Mouse (Mus musculus) lung, postnatal 4 days (tissue): ENCODE data around the gene Zc3h7b.

Source experiments
- DNase-seq, 2 experiments: peaks; one replicate each; pipeline ENCODE4 v3.0.0; 2021

The Zc3h7b gene

DNA sequence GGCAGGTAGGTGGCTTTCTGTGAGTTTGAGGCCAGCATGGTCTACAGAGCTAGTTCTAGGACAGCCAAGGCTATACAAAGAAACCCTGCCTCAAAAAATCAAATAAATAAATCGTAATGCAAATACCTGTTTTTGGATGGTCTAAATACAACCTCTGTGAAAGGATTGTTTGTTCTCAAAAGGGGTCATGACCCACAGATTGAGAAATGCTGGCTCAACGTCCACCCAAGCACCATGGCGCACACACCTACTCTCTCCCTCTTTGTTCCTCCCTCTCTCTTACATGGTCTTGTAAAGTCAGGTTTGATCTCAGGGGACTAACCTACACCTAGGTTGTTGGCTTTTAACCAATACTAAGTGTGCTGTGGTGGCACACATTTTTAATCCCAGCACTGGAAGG is 77.8 kb downstream of the Zc3h7b start:
- DNase-seq, result no peak

DNA sequence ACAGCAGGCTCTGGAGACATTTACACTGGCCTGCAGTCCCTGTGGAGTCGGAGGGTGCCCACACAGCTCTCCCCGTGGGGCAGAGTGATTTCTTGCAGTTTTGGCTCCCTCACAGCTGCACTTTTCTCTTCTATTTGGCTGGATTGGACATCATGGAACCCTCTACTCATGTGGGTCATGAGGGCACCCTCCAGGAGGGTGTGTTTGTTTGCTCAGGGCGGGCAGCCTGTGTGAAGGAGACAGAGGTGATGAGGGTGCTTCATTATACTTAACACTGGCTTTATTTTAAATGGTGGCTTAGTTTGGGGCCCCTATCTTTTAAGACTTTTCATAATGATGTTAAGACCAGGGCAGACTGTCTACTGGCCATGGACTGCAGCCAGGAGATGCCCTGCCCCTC is 80.0 kb downstream of the Zc3h7b start:
- DNase-seq, result no peak

- DNase-seq, result no peak
These were observed 83.8 kb downstream of the Zc3h7b start for GRCm38 (mm10) chr15:81828426-81829207.

DNA sequence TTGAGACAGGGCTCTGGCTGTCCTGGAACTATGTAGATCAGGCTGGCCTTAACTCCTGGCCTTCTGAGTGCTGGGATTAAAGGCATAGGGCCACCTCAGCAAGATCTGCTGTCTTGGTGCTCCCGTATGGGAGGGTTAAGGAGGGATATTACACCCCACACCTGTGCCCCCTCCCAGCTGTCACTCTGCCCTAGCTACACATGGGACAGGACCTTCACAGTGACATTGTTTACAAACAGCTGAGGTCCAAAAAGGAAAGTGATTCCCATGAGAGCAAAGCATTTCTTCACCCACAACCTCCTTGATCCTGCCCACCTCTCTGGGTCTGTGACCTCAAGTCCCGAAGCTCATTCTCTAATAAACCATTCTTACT is 84.3 kb downstream of the Zc3h7b start:
- no peak for DNase-seq

GRCm38 (mm10) chr15:81830530-81830929 is 85.7 kb downstream of the Zc3h7b start:
- DNase-seq, result no peak

GRCm38 (mm10) chr15:81831136-81831825 is 86.4 kb downstream of the Zc3h7b start:
- peak; percentile 95 for DNase-seq

GRCm38 (mm10) chr15:81832219-81832618 is 87.4 kb downstream of the Zc3h7b start:
- no peak for DNase-seq

DNA sequence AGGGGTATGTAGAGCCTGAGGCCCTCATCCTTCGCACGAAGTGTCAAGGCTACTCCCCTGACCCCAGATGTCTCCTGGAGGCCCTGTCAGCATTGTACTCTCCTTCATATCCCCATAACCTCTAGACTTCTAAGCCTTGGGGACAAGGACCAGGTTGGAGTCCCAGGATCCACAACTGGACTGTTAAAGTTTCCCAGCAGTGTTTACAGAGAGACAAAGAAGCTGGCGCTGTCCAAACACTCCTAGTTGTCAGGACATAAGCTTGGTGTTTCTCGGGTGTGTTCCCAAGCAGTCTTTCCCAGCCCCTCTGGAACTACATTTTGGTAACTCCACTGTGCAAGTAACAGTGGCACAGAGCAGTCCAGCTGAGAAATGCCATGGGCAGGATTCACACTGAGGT is 88.6 kb downstream of the Zc3h7b start:
- no peak for DNase-seq

DNA sequence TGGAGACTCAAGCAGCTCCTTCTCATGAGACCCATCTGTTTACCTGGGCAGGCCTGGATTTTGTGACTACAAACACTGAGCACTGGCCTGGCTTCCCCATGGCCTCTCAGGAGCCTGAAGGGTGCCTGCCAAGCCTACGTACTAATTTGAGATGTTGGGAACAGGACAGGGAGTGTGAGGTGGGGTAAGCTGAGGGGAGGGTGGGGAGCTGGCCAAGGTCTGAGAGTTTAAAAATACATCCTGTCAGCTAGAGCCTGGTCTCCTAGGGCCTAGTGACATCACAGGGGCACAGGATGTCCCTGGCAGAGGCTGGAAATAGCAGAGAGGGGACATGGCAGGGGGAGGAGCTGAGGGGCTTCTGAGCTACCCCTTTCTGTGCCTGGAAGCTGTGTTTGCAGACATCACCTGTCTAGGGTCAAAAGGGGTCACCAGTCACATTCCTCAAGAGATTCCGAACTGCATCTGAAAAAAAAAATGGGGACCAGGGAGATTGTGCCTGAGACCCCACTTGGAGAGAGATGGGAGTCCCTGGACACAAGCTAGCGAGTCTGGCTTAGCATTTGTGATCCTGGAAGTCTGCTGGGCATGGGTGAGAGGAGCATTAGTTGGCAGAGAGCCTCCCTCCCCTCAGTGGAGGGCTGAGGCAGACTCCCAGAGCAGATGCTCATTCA is 89.4 kb downstream of the Zc3h7b start:
- DNase-seq, result no peak

DNA sequence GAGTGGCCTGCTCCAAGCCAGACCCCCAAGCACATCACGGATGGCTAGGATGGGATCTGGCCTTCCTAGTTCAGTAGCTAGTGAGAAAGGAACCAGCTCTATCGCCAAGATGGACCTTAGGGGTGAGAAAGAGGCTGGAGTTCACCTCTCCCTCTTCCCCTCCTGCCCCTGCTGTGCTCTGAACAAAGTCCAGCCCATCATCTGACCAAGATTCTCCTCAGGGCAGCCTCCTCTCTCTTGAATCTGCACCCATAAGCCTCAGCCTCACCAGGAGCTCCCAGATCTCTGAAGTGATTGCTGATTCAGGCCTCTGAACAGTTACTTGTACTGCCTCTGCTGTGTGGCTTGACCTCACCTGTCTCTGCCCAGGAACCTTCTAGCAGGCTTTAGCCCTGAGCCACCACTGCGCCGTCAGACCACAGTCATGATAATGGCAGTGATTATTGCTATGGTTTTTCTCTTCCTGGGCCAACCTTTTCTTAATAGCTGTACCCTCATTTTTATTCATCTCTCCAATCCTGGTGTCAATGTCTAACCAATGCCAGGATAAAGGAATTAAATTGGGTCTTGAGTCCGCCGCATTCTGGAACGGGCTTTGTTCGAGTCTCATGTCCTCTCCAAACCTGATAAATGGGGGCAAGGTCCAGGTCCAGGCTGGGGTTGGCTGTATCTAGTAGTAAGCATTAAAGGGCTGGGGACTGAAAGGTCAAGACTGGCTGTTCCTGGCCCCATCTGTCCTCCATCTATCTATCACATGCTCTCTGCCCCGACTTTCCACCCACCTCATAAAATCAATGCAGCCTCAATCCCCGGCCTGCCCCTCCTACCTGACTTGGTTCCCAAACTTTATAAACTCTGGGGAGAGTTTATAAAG is 90.4 kb downstream of the Zc3h7b start:
- DNase-seq, result no peak

- DNase-seq, result peak; percentile 85 to 93
These were observed 91.4 kb downstream of the Zc3h7b start for GRCm38 (mm10) chr15:81836124-81836821.

- no peak for DNase-seq
These were observed 92.4 kb downstream of the Zc3h7b start for GRCm38 (mm10) chr15:81836966-81837920.

DNA sequence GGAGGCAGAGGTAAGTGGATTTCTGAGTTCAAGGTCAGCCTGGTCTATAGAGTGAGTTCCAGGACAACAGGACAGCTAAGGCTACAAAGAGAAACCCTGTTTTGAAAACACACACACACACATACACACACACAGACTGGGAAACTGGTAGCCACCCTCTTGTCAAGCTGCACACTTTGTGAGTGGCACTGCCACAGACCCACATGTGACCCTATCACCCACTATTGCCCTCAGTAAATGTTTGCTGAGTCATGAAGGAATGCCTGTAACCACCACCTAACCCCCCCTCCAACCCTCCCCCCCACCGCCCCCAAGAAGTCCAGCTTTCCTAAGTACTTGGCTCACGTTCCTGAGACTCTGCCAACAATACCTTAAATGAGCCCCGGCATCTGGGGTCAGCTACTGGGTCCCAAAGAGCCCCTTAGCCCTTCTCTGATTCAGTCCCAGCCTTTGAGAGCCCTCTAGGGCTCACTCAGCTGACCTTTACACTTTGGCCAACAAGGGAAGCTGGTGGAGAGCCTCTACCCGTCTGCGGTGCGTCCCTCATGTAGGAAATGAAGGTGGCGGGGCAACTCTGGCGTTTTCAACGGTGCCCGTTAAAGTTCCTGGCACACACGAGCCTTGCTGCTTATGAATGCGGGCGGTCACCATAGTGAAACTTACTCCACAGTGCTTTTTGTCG is 93.8 kb downstream of the Zc3h7b start:
- DNase-seq, result peak; percentile 25 to 48

DNA sequence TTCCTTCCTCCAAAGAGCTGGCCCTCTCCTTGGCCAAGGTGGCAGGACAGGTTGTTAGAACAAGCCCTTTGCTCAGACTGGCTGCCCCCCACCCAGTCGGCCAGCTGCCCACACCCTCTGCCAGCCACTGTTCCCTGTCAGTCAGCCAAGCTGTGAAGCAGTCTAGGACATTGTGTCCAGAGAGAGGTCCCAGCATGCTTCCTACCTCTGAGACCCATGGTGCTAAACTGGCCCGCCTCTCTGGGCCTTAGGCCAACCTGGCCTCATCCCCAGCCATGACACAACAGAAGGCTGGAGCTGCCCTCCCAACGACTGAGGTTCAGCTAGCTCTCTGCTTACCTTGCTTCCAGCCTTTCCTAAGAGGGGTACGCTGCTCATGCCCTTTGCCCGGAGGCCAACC is 94.8 kb downstream of the Zc3h7b start:
- DNase-seq, result peak; percentile 79 to 90

GRCm38 (mm10) chr15:81840306-81840705 is 95.4 kb downstream of the Zc3h7b start:
- no peak for DNase-seq

GRCm38 (mm10) chr15:81842275-81842674 is 97.4 kb downstream of the Zc3h7b start:
- no peak for DNase-seq

GRCm38 (mm10) chr15:81845033-81845625 is 100.3 kb downstream of the Zc3h7b start:
- no peak for DNase-seq

- DNase-seq, result peak; percentile 47 to 56
These were observed 100.9 kb downstream of the Zc3h7b start for GRCm38 (mm10) chr15:81845724-81846123.
